Mouse (Mus musculus): ENCODE results near the gene Ube4a.

Ube4a gene

GRCm38 (mm10) chr9:44981676-44982075 is 16.3 kb upstream of the Ube4a start, which contains the start of gene Cd3d:
Cd3d (plus strand) TSS chr9:44981786.
- intact Hi-C loops (cut with DNase I) = no loop called here

DNA sequence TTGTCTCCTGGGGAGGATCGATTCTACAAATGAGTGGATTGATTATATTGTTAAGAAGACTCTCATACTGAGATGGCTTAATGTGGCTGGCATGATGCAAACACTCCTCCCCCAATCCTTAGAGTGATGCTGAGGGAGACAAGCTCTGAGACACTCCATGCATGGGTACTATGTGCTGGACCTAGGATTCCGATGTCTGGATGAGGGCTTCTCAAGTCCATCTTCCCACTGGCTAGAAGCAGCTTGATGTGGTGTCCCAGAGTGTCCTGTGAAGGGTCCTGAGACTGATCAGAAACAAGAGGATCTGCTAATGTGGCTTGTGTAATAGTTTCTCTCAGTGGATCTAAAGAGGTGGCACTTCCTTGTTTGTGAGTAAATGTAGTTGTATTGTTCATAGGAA is 15.7 kb upstream of the Ube4a start:
- intact Hi-C loops (cut with DNase I) = no loop called here

DNA sequence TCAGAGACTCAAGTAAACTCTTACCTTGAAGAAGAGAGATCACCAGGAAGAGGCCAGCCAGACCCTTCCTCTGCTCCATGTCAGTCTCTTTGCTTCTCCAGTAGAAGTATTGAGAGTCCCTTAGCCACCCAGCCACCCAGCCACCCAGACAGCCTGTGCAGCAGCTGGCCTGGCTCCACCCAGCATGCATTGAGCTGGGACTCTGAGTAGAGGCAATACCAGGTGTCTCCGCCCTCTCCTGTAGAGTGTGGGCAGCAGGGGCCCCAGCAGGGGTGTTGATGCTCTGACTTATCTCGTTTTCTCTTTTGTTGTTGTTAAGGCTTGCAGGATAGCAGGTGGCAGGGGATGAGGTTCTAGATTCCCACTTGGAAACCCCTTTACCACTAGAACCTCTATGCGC is 14.8 kb upstream of the Ube4a start, which contains the start of gene Cd3g:
TSS of gene Cd3g (minus strand) at position 190 of the 400 bp plus-strand sequence.
- intact Hi-C loops (cut with DNase I) = no loop called here

DNA sequence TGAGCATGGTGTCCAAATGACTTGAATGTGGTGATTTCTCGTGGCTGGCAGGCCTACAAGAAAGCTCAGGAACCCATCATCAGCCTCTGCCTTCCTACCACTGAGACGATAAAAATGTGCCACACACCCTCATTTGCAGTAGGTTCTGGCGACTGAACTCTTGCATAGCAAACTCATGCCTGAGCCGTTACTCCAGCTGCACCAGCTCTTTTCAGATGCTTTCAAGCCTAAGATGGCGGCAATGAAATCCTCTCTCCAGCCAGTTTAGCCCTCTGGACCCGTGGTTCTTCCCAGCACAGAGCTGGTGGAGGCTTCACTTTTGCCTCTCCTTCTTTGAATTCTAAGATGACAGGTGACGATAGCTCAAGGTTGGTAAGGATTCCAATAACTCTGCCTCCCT is 14.4 kb upstream of the Ube4a start:
- intact Hi-C loops (cut with DNase I) = no loop called here

- intact Hi-C loops (cut with DNase I) = no loop called here
Observed at GRCm38 (mm10) chr9:44977813-44978212, 12.4 kb upstream of the Ube4a start.

GRCm38 (mm10) chr9:44969450-44969849 is 4.0 kb upstream of the Ube4a start:
- intact Hi-C loops (cut with DNase I) = no loop called here

- intact Hi-C loops (cut with DNase I) = loop anchor here (2.0 kb wide), 1 partner anchor 131 kb away; no protein-coding TSS in a partner anchor
Observed at GRCm38 (mm10) chr9:44967763-44968162, 2.4 kb upstream of the Ube4a start.

DNA sequence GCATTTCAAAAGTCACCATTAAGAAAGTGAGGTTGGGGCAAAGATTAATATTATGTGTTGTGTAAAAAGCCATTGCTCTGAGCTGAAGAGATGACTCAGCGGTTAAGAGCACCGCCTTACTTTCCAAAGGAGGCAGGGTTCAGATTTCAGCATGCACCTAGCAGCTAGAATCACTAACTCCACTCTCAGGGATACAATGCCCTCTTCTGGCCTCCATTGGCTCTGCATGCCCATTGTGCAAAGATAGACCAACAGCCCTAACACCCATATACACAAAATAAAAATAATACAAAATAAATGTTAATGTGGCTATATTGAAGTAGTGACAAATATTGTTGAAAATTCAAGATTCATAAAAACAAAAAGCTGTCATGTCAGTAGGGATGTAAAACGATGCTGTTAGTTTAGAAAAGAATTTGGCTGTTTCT is 1.4 kb upstream of the Ube4a start:
- intact Hi-C loops (cut with DNase I) = loop anchor here (2.0 kb wide), 1 partner anchor 130 kb away; no protein-coding TSS in a partner anchor

GRCm38 (mm10) chr9:44965833-44966466 is 550 bp upstream of the Ube4a start:
- intact Hi-C loops (cut with DNase I) = loop anchor here (2.0 kb wide), 1 partner anchor 129 kb away; no protein-coding TSS in a partner anchor

GRCm38 (mm10) chr9:44954432-44954831 is 11.0 kb downstream of the Ube4a start:
- intact Hi-C loops (cut with DNase I) = no loop called here

DNA sequence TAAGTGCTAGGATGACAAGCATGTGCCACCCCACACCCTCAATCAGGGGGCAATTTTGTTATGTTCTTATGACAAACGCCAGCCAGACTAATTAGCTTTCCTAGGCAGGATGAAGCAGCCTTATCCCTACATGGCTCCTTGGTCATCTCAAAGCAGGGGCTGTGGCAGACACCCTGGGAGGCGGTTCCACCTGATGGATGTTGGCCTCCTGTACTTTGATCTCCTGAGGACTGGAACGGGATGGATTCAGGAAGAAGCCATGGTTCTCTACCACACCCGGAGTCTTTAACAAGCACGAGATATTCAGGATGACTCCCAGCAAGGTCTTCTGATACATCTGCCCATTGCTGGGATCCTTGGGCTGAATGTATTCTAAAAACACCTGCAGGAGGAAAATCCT is 17.6 kb downstream of the Ube4a start:
- intact Hi-C loops (cut with DNase I) = no loop called here

GRCm38 (mm10) chr9:44946185-44946695 is 19.2 kb downstream of the Ube4a start:
- intact Hi-C loops (cut with DNase I) = no loop called here

GRCm38 (mm10) chr9:44942421-44942820 is 23.0 kb downstream of the Ube4a start:
- intact Hi-C loops (cut with DNase I) = no loop called here

DNA sequence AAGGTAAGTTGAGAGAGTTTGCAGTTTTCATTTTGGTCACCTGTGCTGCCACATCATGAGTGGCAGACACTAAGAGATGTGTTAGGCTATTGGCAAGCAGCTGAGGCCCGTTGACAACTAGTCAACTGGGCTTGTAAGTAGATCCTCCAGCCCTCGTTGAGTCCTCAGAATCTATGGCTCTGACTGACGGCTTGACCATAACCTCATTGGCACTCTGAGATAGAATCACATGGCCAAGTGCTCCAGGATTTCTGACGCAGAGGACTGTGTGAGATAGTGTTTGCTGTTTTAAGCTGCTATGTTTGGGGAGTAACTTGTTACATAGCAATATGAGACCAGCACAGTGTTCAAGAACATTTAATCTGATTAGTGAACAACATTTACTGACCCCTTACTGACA is 23.6 kb downstream of the Ube4a start:
- intact Hi-C loops (cut with DNase I) = no loop called here

GRCm38 (mm10) chr9:44921543-44921942 is 43.9 kb downstream of the Ube4a start:
- intact Hi-C loops (cut with DNase I) = no loop called here

- intact Hi-C loops (cut with DNase I) = no loop called here
Observed at GRCm38 (mm10) chr9:44921123-44921468, 44.3 kb downstream of the Ube4a start.

DNA sequence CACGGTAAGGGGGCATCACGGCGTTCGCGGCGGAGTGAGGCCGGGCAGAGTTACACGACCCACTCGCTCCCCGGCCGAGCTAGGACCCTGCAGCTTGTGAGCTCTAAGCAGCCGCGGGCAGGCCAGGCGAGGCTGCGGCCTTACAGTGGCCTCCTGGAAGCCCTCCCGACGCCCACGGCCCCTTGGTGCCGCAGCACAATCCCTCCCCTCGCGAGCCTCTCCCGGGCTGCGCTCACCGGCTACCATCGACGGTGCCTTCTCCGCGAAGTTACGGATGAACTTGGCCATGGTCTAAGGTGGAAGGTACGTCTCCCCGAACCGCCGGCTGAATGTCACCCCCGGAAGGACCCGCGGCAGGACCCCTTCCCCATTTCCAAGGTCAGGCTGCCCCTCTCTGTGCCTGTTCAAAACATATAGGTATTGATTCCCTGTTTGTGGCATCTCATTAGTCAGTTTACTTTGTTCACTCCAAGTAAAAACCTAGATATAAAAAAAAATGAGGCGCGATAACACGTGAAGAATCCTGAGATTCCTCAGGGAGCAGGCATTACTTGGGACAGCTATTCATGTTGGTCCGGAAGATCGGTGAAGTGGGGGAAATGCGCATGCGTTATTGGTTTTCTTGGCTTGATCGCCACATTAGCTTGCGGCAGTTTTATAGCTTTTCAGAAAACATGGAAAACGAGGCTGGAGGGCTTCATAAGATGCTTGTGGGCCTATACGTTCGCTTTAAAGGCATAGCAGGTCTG is 44.9 kb downstream of the Ube4a start, which contains the start of gene Atp5l:
TSS of gene Atp5l (minus strand) at position 369 of the 749 bp plus-strand sequence.
- intact Hi-C loops (cut with DNase I) = no loop called here

DNA sequence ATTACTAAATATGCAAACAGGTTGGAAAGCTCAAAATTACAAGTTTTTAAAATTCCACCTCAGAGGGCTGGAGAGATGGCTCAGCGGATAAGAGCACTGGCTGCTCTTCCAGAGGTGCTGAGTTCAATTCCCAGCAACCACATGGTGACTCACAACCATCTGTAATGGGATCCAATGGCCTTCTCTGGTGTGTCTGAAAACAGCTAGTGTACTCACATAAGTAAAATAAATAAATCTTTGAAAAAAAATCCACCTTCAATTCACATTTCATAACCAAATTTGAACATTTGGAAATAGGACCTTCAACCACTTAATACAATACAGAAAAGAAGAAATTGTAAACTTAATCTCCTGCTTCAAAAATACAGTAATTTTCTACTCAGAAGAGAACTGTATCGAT is 45.8 kb downstream of the Ube4a start:
- intact Hi-C loops (cut with DNase I) = loop anchor here (5.0 kb wide), 1 partner anchor 37 kb away; the partner anchor contains the start of gene Kmt2a

GRCm38 (mm10) chr9:44916196-44916595 is 49.2 kb downstream of the Ube4a start:
- intact Hi-C loops (cut with DNase I) = loop anchor here (5.0 kb wide), 1 partner anchor 34 kb away; the partner anchor contains the start of gene Kmt2a

GRCm38 (mm10) chr9:44914706-44915105 is 50.7 kb downstream of the Ube4a start:
- intact Hi-C loops (cut with DNase I) = loop anchor here (5.0 kb wide), 1 partner anchor 32 kb away; the partner anchor contains the start of gene Kmt2a

DNA sequence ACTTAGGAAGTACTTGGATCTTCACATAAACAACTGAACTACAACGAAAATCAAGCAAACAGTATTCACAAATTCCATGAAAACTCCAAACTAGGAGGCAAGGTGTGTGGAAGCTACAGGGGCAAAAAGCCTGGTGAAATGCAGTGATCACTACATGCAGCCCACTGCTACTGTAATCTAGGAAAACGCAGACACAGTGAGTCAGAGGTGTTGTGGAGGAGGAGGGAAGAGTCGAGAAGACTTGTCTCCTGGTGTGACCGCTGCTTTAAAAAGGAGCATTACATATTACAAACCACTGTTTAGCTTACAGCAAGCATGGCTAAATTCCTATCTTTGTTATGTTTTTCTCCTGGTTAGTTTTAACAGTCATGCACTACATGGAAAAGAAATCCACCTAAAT is 54.0 kb downstream of the Ube4a start:
- intact Hi-C loops (cut with DNase I) = no loop called here

DNA sequence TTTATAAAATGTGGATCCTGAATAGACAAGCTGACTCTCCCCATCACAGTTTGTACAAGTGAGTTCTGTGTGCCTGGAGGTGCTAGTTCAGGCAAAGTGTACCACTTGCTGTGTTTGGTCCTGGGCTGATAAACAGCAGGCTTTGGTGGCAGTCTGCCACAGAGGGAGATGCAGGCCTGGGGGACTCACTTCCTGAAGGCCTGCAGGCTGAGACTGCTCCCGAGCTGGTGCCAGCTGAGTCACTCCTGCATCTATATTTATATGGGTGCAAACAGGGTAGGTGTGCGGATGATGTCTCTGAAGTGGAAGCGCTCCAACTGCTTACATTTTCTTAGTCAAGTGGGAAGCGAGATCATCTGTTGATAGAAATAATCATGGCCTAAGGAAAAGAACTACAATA is 59.8 kb downstream of the Ube4a start:
- intact Hi-C loops (cut with DNase I) = loop anchor here (5.0 kb wide), 1 partner anchor 68 kb away; no protein-coding TSS in a partner anchor

Data from adrenal gland (tissue).